Mouse (Mus musculus) hindbrain, embryonic 16.5 days (tissue): Measurements from ENCODE around the gene Slc36a4. TPM values are rescaled to one million over a fixed set of nuclear protein-coding genes. Genes with fewer than 3 reads are reported as not detected.

Experiments used
- ATAC-seq: fragments of 200-750 bp; cut with Nextera tagmentation; 2 replicates; pipeline ENCODE4 v1.8.0; 2017; ENCODE audit warnings: moderate TSS enrichment, moderate library complexity
- H3K27ac ChIP-seq: fragments of 300-500 bp; sonication (generic); 2 replicates; pipeline ENCODE4 v1.5.1; 2014; ENCODE audit warnings: low read depth, mild to moderate bottlenecking, control low read depth, low read length, moderate library complexity
- H3K27me3 ChIP-seq: fragments of 300-500 bp; sonication (generic); replicated peaks from 2 replicates; pipeline ENCODE4 v1.6.1; 2014; ENCODE audit warnings: low read length; ENCODE audit not compliant: control insufficient read depth, insufficient read depth
- H3K36me3 ChIP-seq: fragments of 300-500 bp; sonication (generic); 2 replicates; pipeline ENCODE4 v1.6.1; 2014; ENCODE audit warnings: mild to moderate bottlenecking, low read length, moderate library complexity, mixed read lengths; ENCODE audit not compliant: control insufficient read depth, insufficient read depth
- H3K4me1 ChIP-seq: fragments of 300-500 bp; sonication (generic); 2 replicates; pipeline ENCODE4 v1.6.1; 2014; ENCODE audit warnings: low read depth, low read length; ENCODE audit not compliant: control insufficient read depth, insufficient read depth
- H3K4me2 ChIP-seq: fragments of 300-500 bp; sonication (generic); 2 replicates; pipeline ENCODE4 v1.6.1; 2014; ENCODE audit warnings: mild to moderate bottlenecking, low read length, control low read depth, moderate library complexity
- H3K4me3 ChIP-seq: fragments of 300-500 bp; sonication (generic); 2 replicates; pipeline ENCODE4 v1.5.1; 2014; ENCODE audit warnings: mild to moderate bottlenecking, low read length, control low read depth, moderate library complexity
- H3K9ac ChIP-seq: fragments of 300-500 bp; sonication (generic); 2 replicates; pipeline ENCODE4 v1.6.1; 2014; ENCODE audit warnings: low read depth, mild to moderate bottlenecking, control low read depth, low read length, moderate library complexity
- H3K9me3 ChIP-seq: fragments of 300-500 bp; sonication (generic); 2 replicates; pipeline ENCODE4 v1.6.1; 2014; ENCODE audit warnings: mild to moderate bottlenecking, low read length, moderate library complexity; ENCODE audit not compliant: control insufficient read depth
- WGBS: fragments of 180-500 bp; shearing (Covaris S2); extraction: QIAGEN DNeasy Blood & Tissue Kit; methylation state at CpG from one replicate; pipeline ENCODE4 v1.1.7; 2014; 5-methylcytosine and 5-hydroxymethylcytosine counted together
- polyA plus RNA-seq: library from polyadenylated mRNA; unstranded; fragments of >200 nt; fragmentation: Nextera tagmentation; extraction: Ambion mirVana; gene quantifications from 2 replicates; pipeline ENCODE4 v1.2.1, GENCODE M21; 2015

Slc36a4 gene
- polyA plus RNA-seq, 1 experiment from 2014 or later: 27.7 TPM

DNA sequence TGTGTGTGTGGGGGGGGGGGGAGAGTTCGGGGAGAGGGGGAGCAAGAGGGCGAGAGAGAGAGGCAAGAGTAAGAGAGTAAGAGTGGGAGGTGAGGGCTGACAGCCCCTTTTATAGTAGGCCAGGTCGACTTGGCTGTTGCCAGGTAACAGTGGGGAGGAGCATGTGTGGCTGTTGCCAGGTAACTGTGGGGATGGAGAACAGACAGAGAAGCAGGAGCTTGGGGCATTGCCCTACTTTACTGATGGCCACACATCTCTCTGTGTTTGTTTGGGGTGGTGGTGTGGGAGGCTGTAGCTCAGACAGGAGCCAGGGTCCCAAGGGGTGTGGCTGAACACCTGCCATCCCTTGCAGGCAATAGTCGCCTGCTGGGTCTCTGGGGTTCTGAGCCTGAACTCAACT is 63.9 kb downstream of the Slc36a4 start:
- Histone ChIP-seq H3K36me3 (no peaks in the 10 kb centered on the region), H3K9ac (no peak overlapping the region), H3K4me2 (no peak overlapping the region), H3K9me3 (no peaks in the 10 kb centered on the region), H3K4me1 (no peaks in the 10 kb centered on the region), H3K27me3 (no peaks in the 10 kb centered on the region), H3K27ac (no peak overlapping the region), H3K4me3 (no peak overlapping the region)
- ATAC-seq: peak; percentile 55; the same call in 1 of the 2 replicates
- WGBS: 36% methylated on average over 4 of the region's 4 CpGs

DNA sequence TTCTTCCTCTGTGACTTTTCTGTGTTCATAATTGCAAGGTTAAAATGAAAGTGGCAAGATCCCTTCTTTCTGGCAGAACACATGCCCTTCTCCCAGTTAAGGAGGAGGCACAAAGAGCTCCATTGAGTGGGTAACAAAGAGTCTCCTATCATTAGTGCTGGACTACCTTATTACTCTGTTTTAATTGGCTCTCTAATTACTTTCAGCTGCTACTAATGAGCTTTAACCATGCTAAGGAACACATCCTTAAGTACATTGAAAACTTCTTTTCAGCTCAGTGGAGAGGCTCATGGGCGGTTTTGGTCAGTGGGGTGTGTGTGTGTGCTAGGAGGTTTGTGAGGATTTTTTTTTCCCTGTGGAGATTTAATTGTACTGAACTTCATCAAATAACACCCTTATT is 65.4 kb downstream of the Slc36a4 start:
- H3K4me3 ChIP-seq: no peak overlapping the region
- H3K4me2 ChIP-seq: no peak overlapping the region
- H3K27ac ChIP-seq: no peak overlapping the region
- no peak overlapping the region for H3K9ac ChIP-seq
- H3K9me3 ChIP-seq: no peaks in the 10 kb centered on the region
- H3K27me3 ChIP-seq: no peaks in the 10 kb centered on the region
- no peaks in the 10 kb centered on the region for H3K36me3 ChIP-seq
- peak; percentile 41; the same call in 1 of the 2 replicates for ATAC-seq
- H3K4me1 ChIP-seq: no peaks in the 10 kb centered on the region
- WGBS: 66% methylated on average over 1 of the region's 1 CpGs

DNA sequence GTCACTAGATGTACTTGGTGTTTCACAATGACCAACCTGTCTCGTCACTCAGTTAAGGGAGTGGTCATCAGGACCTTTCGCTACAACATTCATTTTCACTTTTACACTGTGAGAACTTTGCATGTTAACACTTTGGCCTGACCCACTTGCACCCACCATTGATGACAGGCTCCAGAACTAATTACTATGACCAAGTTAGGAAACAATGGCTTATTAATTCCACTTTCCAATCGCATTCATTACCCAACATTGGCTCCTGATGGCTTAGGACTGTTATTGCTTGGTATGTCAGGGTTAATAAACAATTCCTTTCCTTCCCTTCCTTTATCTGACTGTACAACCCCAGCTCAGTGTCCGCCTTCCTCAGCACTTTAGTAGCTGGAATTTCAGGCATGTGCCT is 72.4 kb downstream of the Slc36a4 start:
- ATAC-seq: no peak
- no peak overlapping the region for H3K4me3 ChIP-seq
- H3K4me2 ChIP-seq: no peak overlapping the region
- H3K27ac ChIP-seq: no peak overlapping the region
- no peaks in the 10 kb centered on the region for H3K9me3 ChIP-seq
- no peak overlapping the region for H3K9ac ChIP-seq
- H3K4me1 ChIP-seq: no peaks in the 10 kb centered on the region
- 72% methylated on average over 4 of the region's 4 CpGs for WGBS
- H3K27me3 ChIP-seq: no peaks in the 10 kb centered on the region
- no peaks in the 10 kb centered on the region for H3K36me3 ChIP-seq

GRCm38 (mm10) chr9:15786192-15786591 is 76.7 kb downstream of the Slc36a4 start:
- Histone ChIP-seq H3K4me2 (no peak overlapping the region), H3K27ac (no peak overlapping the region), H3K4me1 (no peaks in the 10 kb centered on the region), H3K27me3 (no peaks in the 10 kb centered on the region), H3K36me3 (no peaks in the 10 kb centered on the region), H3K4me3 (no peak overlapping the region), H3K9me3 (no peaks in the 10 kb centered on the region), H3K9ac (no peak overlapping the region)
- 86% methylated on average over 3 of the region's 3 CpGs for whole genome bisulfite sequencing
- ATAC-seq: no peak

DNA sequence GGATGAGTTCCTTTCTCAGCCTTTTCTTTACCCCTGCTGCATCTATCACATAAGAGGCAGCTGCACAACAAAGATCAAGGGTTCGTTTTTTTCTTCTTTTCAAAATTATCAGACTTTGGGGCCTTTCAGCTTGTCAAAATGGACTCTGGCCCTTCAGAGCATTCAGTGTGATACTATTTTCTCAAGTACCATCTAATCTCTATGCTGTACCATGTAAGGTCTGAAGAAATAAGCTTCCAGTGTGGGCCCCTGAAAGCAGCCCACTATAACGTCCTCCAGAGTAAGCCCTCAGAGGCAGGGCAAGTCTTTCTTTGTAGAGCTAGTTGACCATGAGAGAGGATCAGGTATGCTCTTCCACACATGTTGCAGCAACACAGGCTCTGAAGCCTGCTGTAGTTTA is 77.1 kb downstream of the Slc36a4 start:
- no peak for ATAC-seq
- Histone ChIP-seq H3K4me1 (no peaks in the 10 kb centered on the region), H3K27ac (no peak overlapping the region), H3K4me3 (no peak overlapping the region), H3K4me2 (no peak overlapping the region), H3K9ac (no peak overlapping the region), H3K9me3 (no peaks in the 10 kb centered on the region), H3K36me3 (no peaks in the 10 kb centered on the region), H3K27me3 (no peaks in the 10 kb centered on the region)
- 76% methylated on average over 2 of the region's 2 CpGs for WGBS

GRCm38 (mm10) chr9:15792076-15792475 is 82.5 kb downstream of the Slc36a4 start:
- Histone ChIP-seq H3K27me3 (no peaks in the 10 kb centered on the region), H3K4me2 (no peak overlapping the region), H3K4me3 (no peak overlapping the region), H3K9me3 (no peaks in the 10 kb centered on the region), H3K27ac (no peak overlapping the region), H3K9ac (no peak overlapping the region), H3K4me1 (no peaks in the 10 kb centered on the region), H3K36me3 (no peaks in the 10 kb centered on the region)
- 88% methylated on average over 9 of the region's 9 CpGs for WGBS
- ATAC-seq: no peak

Other genes starting within 250 kb of the Slc36a4 start
- 0.84 and 0.86 TPM in 2 replicates for gene Smco4, start 216.3 kb upstream of the Slc36a4 start, polyA plus RNA-seq
- 1.8 and 1.9 TPM in 2 replicates for gene Deup1, start 81.8 kb upstream of the Slc36a4 start, polyA plus RNA-seq
- gene Mtnr1b, start 164.8 kb downstream of the Slc36a4 start, polyA plus RNA-seq: not detected in 2 replicates